In genomic region chr4:63417318-63417957, GRCm38 (mm10) we compare ENCODE assay signal across 8 mouse cellular contexts. TPM values are rescaled to one million over a fixed set of nuclear protein-coding genes. Genes with fewer than 3 reads are reported as not detected.
DNase-seq lines count a peak whose midpoint lies in the region; ATAC-seq lines count a peak whose summit lies in the region.

No protein-coding gene starts in this region.

- peak; percentile 78 for DNase-seq in R1 (ENCODE audit: low read depth, low spot score)
- peak; percentile 79 for DNase-seq in cerebellum, adult 9-10 months
- DNase-seq in frontal cortex, adult 2 months (ENCODE audit: extremely low spot score in 1 of 2, low spot score in 1 of 2) = peak; percentile 41 to 95
- DNase-seq in hindlimb bud, embryonic 11.5 days (ENCODE audit: extremely low spot score, low read depth, low spot score) = peak; percentile 77
- peak; percentile 67 for DNase-seq in left cerebral cortex, adult 11 months (ENCODE audit: low spot score)
- DNase-seq in right cerebral cortex, postnatal 14 days = peak; percentile 93

- ATAC-seq in megakaryocyte, adult 5-6 weeks (ENCODE audit: poor library complexity, severe bottlenecking) = peak; percentile 94
- ATAC-seq in activated CD4-positive, CD25-positive, alpha-beta regulatory T cell, adult 4 months = no peak

RNA-seq across cellular contexts. Expression of gene Akna, which starts 14.3 kb away (rescaled TPM):
- 2.7 and 3.1 TPM in 2 replicates for polyA plus RNA-seq in frontal cortex, adult 2 months (2012; rRNA removed)
- 84.6 and 91.2 TPM in 2 replicates for total RNA-seq in megakaryocyte, adult 5-6 weeks (2015)
- 43.5 and 56.7 TPM in 2 replicates for total RNA-seq in megakaryocyte, adult 5-6 weeks (2017)
- polyA plus RNA-seq in activated CD4-positive, CD25-positive, alpha-beta regulatory T cell, adult 4 months (2017; shearing (Covaris generic)) = 100 to 1,000 TPM in 1 of 2 experiments, 10 to 100 TPM in 1; 72.4 to 116 TPM

RNA-seq across cellular contexts. Expression of gene Orm2, which starts 55.2 kb away (rescaled TPM):
- 0.15 TPM in 1 of 2 replicates, not detected in the other for polyA plus RNA-seq in frontal cortex, adult 2 months (2012; rRNA removed)
- total RNA-seq in megakaryocyte, adult 5-6 weeks (2015) = not detected in 2 replicates
- total RNA-seq in megakaryocyte, adult 5-6 weeks (2017) = not detected in 2 replicates
- 1 to 10 TPM in 1 of 2 experiments, not detected in 1; 1.0 TPM for polyA plus RNA-seq in activated CD4-positive, CD25-positive, alpha-beta regulatory T cell, adult 4 months (2017; shearing (Covaris generic))

Comparison
In these comparisons a context has a peak if more than half of its experiments do, and no peak if none do; other contexts are left out.
1. RNA of gene Akna, which starts 14.3 kb away (polyA plus RNA-seq): 72.4 to 116 TPM in activated CD4-positive, CD25-positive, alpha-beta regulatory T cell, adult 4 months; 2.7 to 3.1 TPM in frontal cortex, adult 2 months; every median in the first group is over 10 times any median in the second.
2. Peak in every context shown above with its lines, with median percentiles within 50 percentile points of each other: DNase-seq.